Mouse (Mus musculus) embryonic facial prominence, embryonic 13.5 days (tissue): ENCODE measurements around the gene Nfatc3. TPM values are rescaled to one million over a fixed set of nuclear protein-coding genes. Genes with fewer than 3 reads are reported as not detected.

Source experiments
- ATAC-seq: fragments of 200-750 bp; cut with Nextera tagmentation; 2 replicates; pipeline ENCODE4 v1.8.0; 2017; ENCODE audit warnings: low read depth; ENCODE audit not compliant: insufficient number of reproducible peaks, insufficient read depth, low FRiP score, low TSS enrichment
- H3K27ac ChIP-seq: fragments of 300-500 bp; sonication (generic); 2 replicates; pipeline ENCODE4 v1.5.1; 2015; ENCODE audit warnings: moderate library complexity, mild to moderate bottlenecking, inconsistent platforms
- H3K27me3 ChIP-seq: fragments of 300-500 bp; sonication (generic); 2 replicates; pipeline ENCODE4 v1.6.1; 2015; ENCODE audit warnings: mild to moderate bottlenecking, inconsistent platforms
- H3K36me3 ChIP-seq: fragments of 300-500 bp; sonication (generic); 2 replicates; pipeline ENCODE4 v1.6.1; 2015; ENCODE audit warnings: mild to moderate bottlenecking, inconsistent platforms
- H3K4me1 ChIP-seq: fragments of 300-500 bp; sonication (generic); 2 replicates; pipeline ENCODE4 v1.6.1; 2015; ENCODE audit warnings: inconsistent platforms
- H3K4me2 ChIP-seq: fragments of 300-500 bp; sonication (generic); 2 replicates; pipeline ENCODE4 v1.6.1; 2015; ENCODE audit warnings: moderate library complexity, mild to moderate bottlenecking, inconsistent platforms
- H3K4me3 ChIP-seq: fragments of 300-500 bp; sonication (generic); 2 replicates; pipeline ENCODE4 v1.5.1; 2015; ENCODE audit warnings: mild to moderate bottlenecking, inconsistent platforms
- H3K9ac ChIP-seq: fragments of 300-500 bp; sonication (generic); 2 replicates; pipeline ENCODE4 v1.6.1; 2015; ENCODE audit warnings: mild to moderate bottlenecking, inconsistent platforms
- H3K9me3 ChIP-seq: fragments of 300-500 bp; sonication (generic); 2 replicates; pipeline ENCODE4 v1.6.1; 2016; ENCODE audit warnings: inconsistent platforms
- WGBS: fragments of 180-500 bp; shearing (Covaris S2); methylation state at CpG from one replicate; pipeline ENCODE4 v1.1.7; 2015; ENCODE audit warnings: mixed read lengths; 5-methylcytosine and 5-hydroxymethylcytosine counted together
- polyA plus RNA-seq: library from polyadenylated mRNA; unstranded; fragments of >200 nt; fragmentation: Nextera tagmentation; extraction: Ambion mirVana; gene quantifications from 2 replicates; pipeline ENCODE4 v1.2.1, GENCODE M21; 2015

Nfatc3 gene
- polyA plus RNA-seq, 1 experiment from 2014 or later: 10.1 TPM

- H3K4me2 ChIP-seq: peak overlapping the region; percentile 84
- H3K36me3 ChIP-seq: no peaks in the 10 kb centered on the region
- peak overlapping the region; percentile 84 for H3K4me3 ChIP-seq
- H3K9ac ChIP-seq: peak overlapping the region; percentile 90
- 32% methylated on average over 6 of the region's 6 CpGs for WGBS
- H3K27ac ChIP-seq: peak overlapping the region; percentile 16; the same call in 1 of the 2 replicates
- no peaks in the 10 kb centered on the region for H3K9me3 ChIP-seq
- H3K4me1 ChIP-seq: peaks cover 13% of the 10 kb centered on the region
- no peaks in the 10 kb centered on the region for H3K27me3 ChIP-seq
- no peak for ATAC-seq
Observed at GRCm38 (mm10) chr8:106169934-106170480, 111.4 kb downstream of the Nfatc3 start.

- Histone ChIP-seq H3K9me3 (no peaks in the 10 kb centered on the region), H3K27me3 (no peaks in the 10 kb centered on the region), H3K27ac (no peak overlapping the region), H3K4me3 (no peak overlapping the region), H3K36me3 (no peaks in the 10 kb centered on the region), H3K4me1 (peaks cover 18% of the 10 kb centered on the region), H3K4me2 (no peak overlapping the region), H3K9ac (no peak overlapping the region)
- WGBS: 90% methylated on average over 3 of the region's 3 CpGs
- ATAC-seq: no peak
Observed at GRCm38 (mm10) chr8:106173566-106173965, 114.9 kb downstream of the Nfatc3 start.

GRCm38 (mm10) chr8:106176891-106177290 is 118.3 kb downstream of the Nfatc3 start:
- peaks cover 16% of the 10 kb centered on the region for H3K36me3 ChIP-seq
- no peak overlapping the region for H3K4me3 ChIP-seq
- H3K27me3 ChIP-seq: no peaks in the 10 kb centered on the region
- no peak overlapping the region for H3K9ac ChIP-seq
- WGBS: 28% methylated on average over 1 of the region's 1 CpGs
- H3K9me3 ChIP-seq: no peaks in the 10 kb centered on the region
- H3K27ac ChIP-seq: no peak overlapping the region
- H3K4me1 ChIP-seq: peaks cover 9% of the 10 kb centered on the region; the same call in 1 of the 2 replicates
- H3K4me2 ChIP-seq: no peak overlapping the region
- ATAC-seq: no peak

GRCm38 (mm10) chr8:106177594-106177993 is 119.0 kb downstream of the Nfatc3 start:
- 72% methylated on average over 1 of the region's 1 CpGs for WGBS
- Histone ChIP-seq H3K9me3 (no peaks in the 10 kb centered on the region), H3K27ac (no peak overlapping the region), H3K4me1 (peaks cover 9% of the 10 kb centered on the region; the same call in 1 of the 2 replicates), H3K36me3 (peaks cover 23% of the 10 kb centered on the region), H3K9ac (no peak overlapping the region), H3K27me3 (no peaks in the 10 kb centered on the region), H3K4me3 (no peak overlapping the region), H3K4me2 (no peak overlapping the region)
- ATAC-seq: no peak

GRCm38 (mm10) chr8:106178428-106178827 is 119.8 kb downstream of the Nfatc3 start:
- H3K36me3 ChIP-seq: peaks cover 27% of the 10 kb centered on the region
- no peak overlapping the region for H3K27ac ChIP-seq
- ATAC-seq: no peak
- no peak overlapping the region for H3K4me2 ChIP-seq
- H3K9me3 ChIP-seq: no peaks in the 10 kb centered on the region
- peaks cover 9% of the 10 kb centered on the region; the same call in 1 of the 2 replicates for H3K4me1 ChIP-seq
- no peaks in the 10 kb centered on the region for H3K27me3 ChIP-seq
- 71% methylated on average over 2 of the region's 2 CpGs for whole genome bisulfite sequencing
- no peak overlapping the region for H3K4me3 ChIP-seq
- H3K9ac ChIP-seq: no peak overlapping the region

Other genes with a start within 250 kb of the Nfatc3 start
- gene Ranbp10, start 231.5 kb upstream of the Nfatc3 start, polyA plus RNA-seq: 15.1 and 17.8 TPM in 2 replicates
- 0.21 and 0.24 TPM in 2 replicates for gene Tsnaxip1, start 231.1 kb upstream of the Nfatc3 start, polyA plus RNA-seq
- 56.0 and 58.7 TPM in 2 replicates for gene Cenpt, start 205.6 kb upstream of the Nfatc3 start, polyA plus RNA-seq
- gene Thap11, start 203.7 kb upstream of the Nfatc3 start, polyA plus RNA-seq: 73.5 and 77.5 TPM in 2 replicates
- gene Nutf2, start 198.3 kb upstream of the Nfatc3 start, polyA plus RNA-seq: 191 and 275 TPM in 2 replicates
- gene Edc4, start 178.0 kb upstream of the Nfatc3 start, polyA plus RNA-seq: 54.1 and 58.3 TPM in 2 replicates
- gene Nrn1l, start 165.3 kb upstream of the Nfatc3 start, polyA plus RNA-seq: 0.51 and 0.77 TPM in 2 replicates
- 43.0 and 43.2 TPM in 2 replicates for gene Pskh1, start 158.4 kb upstream of the Nfatc3 start, polyA plus RNA-seq
- gene Ctrl, start 125.0 kb upstream of the Nfatc3 start, polyA plus RNA-seq: 1.3 and 1.8 TPM in 2 replicates
- gene Psmb10, start 120.4 kb upstream of the Nfatc3 start, polyA plus RNA-seq: 28.6 and 29.0 TPM in 2 replicates
- gene Lcat, start 115.5 kb upstream of the Nfatc3 start, polyA plus RNA-seq: 2.8 and 5.6 TPM in 2 replicates
- gene Slc12a4, start 92.7 kb upstream of the Nfatc3 start, polyA plus RNA-seq: 48.3 and 56.8 TPM in 2 replicates
- not detected in 2 replicates for gene Dpep3, start 79.4 kb upstream of the Nfatc3 start, polyA plus RNA-seq
- gene Dus2, start 67.5 kb upstream of the Nfatc3 start, polyA plus RNA-seq: 26.7 and 27.9 TPM in 2 replicates
- gene Dpep2nb, start 52.9 kb upstream of the Nfatc3 start, polyA plus RNA-seq: not detected in 2 replicates
- gene Ddx28, start 47.0 kb upstream of the Nfatc3 start, polyA plus RNA-seq: 18.1 and 18.8 TPM in 2 replicates
- gene Esrp2, start 78.1 kb downstream of the Nfatc3 start, polyA plus RNA-seq: 22.2 and 25.9 TPM in 2 replicates
- gene Pla2g15, start 91.6 kb downstream of the Nfatc3 start, polyA plus RNA-seq: 18.1 and 18.7 TPM in 2 replicates
- 57.6 and 59.2 TPM in 2 replicates for gene Slc7a6, start 110.0 kb downstream of the Nfatc3 start, polyA plus RNA-seq
- 43.2 and 46.8 TPM in 2 replicates for gene Slc7a6os, start 152.1 kb downstream of the Nfatc3 start, polyA plus RNA-seq
- 45.0 and 49.4 TPM in 2 replicates for gene Prmt7, start 152.1 kb downstream of the Nfatc3 start, polyA plus RNA-seq